Mouse (Mus musculus) heart, adult 2 months (tissue): ENCODE results near the gene Mprip.

Source experiments
- CTCF ChIP-seq: fragments of 200-600 bp; IDR thresholded peaks from 2 replicates; pipeline ENCODE4 v1.8.1; 2022; ENCODE audit warnings: antibody characterized with exemption, mild to moderate bottlenecking, moderate library complexity
- EP300 ChIP-seq: fragments of 200-500 bp; IDR thresholded peaks from 2 replicates; pipeline ENCODE4 v1.6.1; 2011; ENCODE audit warnings: low read depth, low read length, control low read depth; ENCODE audit not compliant: insufficient read depth
- POLR2A ChIP-seq: fragments of 200-500 bp; IDR thresholded peaks from 2 replicates; pipeline ENCODE4 v1.6.1; 2011; ENCODE audit warnings: mild to moderate bottlenecking, low read depth, low read length, control low read depth; ENCODE audit not compliant: insufficient read depth

DNA sequence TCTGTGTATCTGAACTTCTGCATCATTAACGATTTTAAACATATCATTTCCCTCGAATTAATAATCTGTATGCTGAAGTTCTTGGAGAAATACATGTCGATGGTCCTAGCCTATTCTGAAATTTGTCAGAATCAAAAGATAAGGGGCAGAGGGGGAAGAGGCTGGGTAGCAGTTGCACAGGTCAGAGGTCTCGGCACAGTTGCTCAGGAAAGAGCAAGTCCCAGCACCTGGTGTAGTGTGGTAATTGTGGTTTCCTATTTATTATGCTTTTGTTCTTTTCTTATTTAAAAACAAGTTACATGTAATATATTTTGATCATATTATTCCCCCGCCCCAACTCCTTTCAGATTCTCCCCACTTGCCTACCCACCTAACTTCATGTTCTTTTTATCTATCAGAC is 32.9 kb upstream of the Mprip start:
- TF ChIP-seq POLR2A (no peak), CTCF (no peak), EP300 (no peak)
